Mouse (Mus musculus): ENCODE results near the gene Wdr24.
"Not testable (repeated sequence)": the region's sequence is repeated elsewhere in the genome, so short reads cannot be mapped to it uniquely, and the experiment has no call there.

Wdr24 gene

DNA sequence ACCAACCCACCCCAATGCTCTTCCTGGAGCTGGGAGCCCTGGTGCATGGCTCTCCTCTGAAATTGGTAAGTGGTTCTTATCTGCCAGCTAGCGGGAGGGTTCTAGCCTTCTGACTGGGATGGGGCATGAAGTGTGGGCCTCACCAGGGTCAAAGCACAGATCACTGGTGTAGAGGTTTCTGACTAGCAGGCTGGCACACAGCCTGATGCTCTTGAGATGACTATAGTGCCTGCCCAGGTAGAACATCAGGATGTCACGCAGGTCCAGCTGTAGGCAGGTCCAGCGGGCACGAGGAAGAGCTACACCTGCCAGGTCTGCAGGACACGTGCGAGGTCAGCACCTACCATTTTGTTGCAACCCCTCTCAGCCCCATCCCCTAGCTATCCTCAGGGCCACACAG lies 36.8 kb downstream of the Wdr24 start:
- DNase-seq (ENCODE audit: low read depth, low spot score) = no peak

- peak; percentile 84 for DNase-seq (ENCODE audit: low read depth, low spot score)
Observed at GRCm38 (mm10) chr17:25860832-25861703, 37.6 kb downstream of the Wdr24 start, which contains the start of gene Wdr90. TSS of gene Wdr90 (minus strand) at chr17:25861501.

DNA sequence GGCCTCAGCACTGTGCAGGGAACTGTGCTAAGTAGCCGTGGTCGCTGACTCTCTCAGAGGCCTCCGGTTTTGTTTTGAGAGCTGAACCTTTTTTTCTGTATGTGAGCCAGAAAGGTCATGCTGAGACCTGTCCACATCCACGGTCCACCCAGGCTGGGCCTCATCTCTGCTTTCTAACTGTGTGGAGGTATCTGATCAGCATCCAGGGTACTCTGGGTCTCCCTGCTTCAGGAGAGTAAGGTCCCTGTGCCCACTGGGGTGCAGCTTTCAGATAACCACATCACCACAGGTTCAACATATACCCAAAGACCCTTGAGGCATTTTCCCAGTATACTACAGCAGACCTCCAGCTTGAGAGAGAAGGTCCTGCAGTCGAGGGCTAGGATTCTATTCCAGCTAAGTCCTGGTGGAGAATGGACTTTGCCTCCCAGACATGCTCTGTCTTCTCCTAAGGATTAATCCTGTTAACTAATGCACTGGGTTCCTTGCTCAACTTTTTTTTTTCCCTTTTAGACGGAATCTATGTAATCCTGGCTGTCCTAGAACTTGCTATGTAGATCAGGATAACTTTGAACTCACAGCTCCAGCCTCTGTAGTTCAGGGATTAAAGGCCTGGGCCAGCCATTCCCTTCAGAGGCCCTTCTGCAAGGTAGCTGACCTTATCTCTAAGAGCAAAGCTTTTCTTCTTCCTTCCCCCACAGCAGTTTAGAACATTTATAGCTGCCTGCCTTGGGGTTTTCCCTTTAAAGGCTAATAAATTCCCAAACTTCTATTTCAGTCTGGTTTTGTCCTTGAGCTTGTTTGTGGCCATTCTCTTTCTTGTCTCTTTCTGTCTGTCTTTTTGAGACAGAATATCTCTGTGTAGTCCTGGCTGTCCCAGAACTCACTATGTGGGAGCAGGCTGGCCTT lies 38.5 kb downstream of the Wdr24 start:
- DNase-seq (ENCODE audit: low read depth, low spot score) = no peak

DNA sequence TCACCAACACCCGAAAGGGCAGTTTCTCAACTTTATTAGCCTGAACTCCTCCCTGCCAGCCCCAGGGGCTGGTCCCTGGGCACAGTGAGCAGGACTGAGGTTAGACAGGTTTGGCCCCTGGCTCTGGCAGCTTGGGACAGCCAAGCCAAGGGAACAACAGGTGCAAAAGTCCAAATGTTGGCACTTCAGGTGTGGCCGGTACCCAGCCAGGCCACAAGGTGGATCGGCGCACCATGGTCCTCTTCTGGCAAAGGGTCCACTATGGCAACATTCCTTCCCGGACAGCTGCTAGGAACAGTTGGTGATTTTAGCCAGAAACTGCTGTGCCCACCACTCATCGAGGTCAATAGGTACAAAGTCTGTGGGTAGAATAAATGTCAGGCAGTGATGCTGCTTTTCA lies 40.3 kb downstream of the Wdr24 start:
- no peak for DNase-seq (ENCODE audit: low read depth, low spot score)

DNA sequence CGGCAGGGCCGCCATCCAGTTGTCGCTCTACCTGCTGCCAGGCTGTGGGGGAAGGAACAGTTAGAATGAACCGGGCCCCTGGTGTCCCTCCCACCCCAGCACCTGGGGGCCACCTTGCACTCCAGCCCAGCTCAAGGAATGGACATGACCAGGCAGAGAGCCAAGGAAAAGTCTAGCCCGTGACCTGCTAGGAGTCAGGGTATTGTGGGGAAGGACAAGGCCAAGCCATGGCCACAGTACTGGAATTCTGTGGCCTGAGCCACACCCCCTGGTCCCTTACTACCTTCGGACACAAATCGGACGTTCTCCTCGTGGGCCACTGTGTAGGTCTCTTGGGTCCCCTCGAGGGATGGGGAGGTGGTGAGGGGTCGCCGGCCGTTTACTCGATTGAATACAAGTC lies 40.9 kb downstream of the Wdr24 start:
- DNase-seq (ENCODE audit: low read depth, low spot score) = no peak

DNA sequence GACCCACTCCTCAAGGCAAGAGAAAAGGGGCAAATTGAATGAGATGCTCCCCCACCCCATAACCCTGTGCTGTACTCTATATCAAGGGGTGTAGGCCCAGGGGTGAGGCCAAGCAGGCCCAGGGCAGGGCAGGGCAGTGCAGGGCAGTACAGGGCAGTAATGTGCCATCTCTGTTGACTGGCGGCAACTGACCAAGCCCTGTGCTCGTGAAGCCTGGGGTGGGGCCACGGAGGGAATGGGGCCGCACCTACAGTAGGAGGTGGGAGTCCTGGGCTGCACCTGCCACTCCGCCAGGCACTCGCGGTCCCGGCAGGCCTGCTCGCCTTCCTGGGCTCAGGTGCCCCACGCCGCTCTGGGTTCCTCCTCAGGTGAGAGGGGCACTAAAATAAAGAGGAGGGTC lies 41.9 kb downstream of the Wdr24 start:
- no peak for DNase-seq (ENCODE audit: low read depth, low spot score)

GRCm38 (mm10) chr17:25866172-25866571 lies 42.7 kb downstream of the Wdr24 start:
- DNase-seq (ENCODE audit: low read depth, low spot score) = no peak

DNA sequence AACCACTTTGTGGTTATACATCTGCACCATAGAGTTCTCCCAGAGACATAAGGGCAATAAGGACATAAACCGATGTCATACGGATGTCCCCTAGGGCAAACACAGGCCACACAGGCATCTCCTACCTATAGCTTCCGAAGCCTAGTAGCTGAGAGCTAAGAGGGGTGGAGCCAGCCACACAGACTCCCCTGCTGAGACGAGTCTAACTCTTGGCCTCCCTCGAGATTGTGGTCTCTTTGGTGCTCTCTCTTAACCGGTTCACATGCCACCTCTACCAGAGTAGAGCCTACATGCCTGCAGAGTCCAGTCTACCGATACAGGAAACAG lies 44.0 kb downstream of the Wdr24 start:
- DNase-seq (ENCODE audit: low read depth, low spot score) = no peak

DNA sequence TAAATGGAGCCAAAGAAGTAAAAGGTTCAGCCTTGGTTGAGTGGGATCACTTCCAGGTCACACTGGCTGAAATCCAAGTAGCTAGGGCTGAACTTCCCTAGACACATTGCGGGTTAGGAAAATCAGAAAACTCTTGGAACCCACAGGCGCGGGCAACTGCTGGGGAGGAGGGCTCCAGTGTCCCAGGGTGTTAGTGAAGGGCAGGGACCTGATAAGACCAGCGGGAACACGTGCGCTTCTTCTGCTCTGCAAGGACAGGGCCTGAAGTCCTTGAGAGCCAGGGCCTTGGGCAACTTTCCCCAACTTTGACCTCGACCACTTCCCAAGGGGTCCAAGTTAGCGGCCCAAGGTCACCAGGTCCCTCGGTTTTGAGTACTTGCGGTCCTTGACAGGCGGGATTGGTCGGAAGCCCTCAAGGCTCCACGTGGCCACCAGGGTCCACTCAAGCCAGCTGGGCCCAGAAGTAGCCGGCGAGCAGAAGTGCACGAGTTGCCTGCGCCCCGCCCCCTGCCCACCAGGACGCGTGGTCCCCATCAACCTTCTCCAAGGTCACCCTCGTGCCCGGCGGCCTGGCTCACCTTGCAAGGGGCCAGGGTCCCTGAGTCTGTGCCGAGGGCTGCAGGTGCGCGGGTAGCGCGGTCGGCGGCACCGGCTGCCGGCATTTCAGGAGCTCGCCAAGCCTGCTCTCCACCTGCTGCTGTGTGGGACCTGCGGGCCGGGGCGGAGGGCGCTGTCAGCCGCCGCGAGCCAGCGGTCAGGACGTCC lies 44.6 kb downstream of the Wdr24 start:
- DNase-seq (ENCODE audit: low read depth, low spot score) = no peak

DNA sequence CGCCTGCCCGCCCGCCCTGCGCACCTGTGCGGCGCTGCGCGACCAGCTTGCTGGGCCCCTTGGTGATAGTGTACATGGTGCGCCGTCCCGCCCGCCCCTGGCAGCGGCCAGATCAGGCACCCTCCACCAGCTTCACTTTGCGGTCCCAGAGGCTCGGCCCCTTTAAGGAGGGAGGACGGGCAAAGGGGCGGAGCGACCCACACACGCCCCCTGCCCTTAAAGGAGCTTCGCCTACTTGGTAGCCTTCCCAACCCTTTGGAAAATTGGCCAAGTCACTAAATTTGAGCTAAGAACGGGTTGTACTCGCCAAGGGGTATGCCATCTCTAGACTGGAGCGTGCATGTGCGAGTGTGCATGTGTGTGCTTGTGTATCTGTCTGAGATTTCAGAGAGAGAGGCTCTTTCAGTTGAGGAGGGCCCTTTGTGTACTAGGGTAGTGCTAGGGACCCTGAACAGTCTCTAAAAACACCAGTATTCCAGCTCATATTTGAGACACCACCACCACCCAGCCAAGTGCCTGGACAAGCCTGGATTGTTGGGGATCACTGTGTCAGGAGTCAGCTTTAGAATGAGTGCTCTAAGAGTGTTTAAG lies 45.3 kb downstream of the Wdr24 start, which contains the start of gene Mcrip2:
Gene Mcrip2 (minus strand): TSS at position 164 of the 591 bp plus-strand sequence.
- no peak for DNase-seq (ENCODE audit: low read depth, low spot score)

- DNase-seq (ENCODE audit: low read depth, low spot score) = no peak
Observed at GRCm38 (mm10) chr17:25869498-25869897, 46.1 kb downstream of the Wdr24 start.

- DNase-seq (ENCODE audit: low read depth, low spot score) = no peak
Observed at GRCm38 (mm10) chr17:25869954-25870353, 46.5 kb downstream of the Wdr24 start.

GRCm38 (mm10) chr17:25871566-25871965 lies 48.1 kb downstream of the Wdr24 start:
- not testable (repeated sequence) for DNase-seq (ENCODE audit: low read depth, low spot score)

DNA sequence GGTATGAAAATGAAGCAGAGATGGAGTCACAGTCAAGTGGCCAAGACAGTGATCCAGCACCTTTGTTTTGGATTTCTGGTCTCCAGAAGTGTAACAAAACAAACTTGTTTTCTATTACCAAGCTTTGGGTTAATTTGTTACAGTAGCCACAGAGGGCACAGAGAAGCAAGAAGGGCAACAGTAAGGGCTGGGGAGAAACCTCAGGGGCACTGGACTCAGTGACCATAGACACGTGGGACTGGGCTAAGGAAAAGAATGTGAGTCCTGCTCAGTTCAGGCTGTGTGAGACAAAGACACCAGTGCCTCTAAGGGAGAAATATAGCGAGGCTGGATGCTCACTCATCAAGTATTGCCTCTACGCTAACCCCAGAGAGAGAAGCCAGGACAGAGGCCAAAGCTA lies 49.2 kb downstream of the Wdr24 start:
- DNase-seq (ENCODE audit: low read depth, low spot score) = no peak

DNA sequence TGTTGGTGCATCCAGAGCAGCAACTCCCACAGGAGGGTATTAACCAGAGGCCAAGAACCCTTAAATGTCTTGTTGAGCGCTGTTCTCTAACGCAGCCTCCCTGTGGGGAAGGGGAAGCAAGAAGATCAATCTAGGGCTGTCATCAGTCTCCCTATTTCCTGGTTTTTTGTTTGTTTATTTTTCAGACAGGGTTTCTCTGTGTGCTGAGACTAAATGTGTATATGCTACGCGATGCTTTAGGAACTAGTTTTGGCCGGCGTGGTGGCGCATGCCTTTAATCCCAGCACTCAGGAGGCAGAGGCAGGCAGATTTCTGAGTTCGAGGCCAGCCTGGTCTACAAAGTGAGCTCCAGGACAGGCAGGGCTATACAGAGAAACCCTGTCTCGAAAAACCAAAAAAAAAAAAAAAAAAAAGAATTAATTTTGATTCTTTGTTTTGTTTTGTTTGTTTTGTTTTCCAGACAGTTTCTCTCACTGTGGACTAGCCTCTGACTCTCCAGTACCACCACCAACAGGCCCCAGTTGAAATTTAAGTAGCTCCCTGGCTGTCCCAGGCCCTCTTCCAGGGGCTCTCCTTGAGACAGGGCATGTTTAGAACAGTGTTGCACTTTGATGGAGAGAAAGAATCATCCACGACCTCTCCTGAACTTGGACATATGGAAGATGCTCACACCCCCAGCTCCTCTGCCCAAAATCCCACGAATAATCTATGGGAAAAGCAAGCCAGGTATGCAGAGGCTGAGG lies 50.1 kb downstream of the Wdr24 start:
- no peak for DNase-seq (ENCODE audit: low read depth, low spot score)

DNA sequence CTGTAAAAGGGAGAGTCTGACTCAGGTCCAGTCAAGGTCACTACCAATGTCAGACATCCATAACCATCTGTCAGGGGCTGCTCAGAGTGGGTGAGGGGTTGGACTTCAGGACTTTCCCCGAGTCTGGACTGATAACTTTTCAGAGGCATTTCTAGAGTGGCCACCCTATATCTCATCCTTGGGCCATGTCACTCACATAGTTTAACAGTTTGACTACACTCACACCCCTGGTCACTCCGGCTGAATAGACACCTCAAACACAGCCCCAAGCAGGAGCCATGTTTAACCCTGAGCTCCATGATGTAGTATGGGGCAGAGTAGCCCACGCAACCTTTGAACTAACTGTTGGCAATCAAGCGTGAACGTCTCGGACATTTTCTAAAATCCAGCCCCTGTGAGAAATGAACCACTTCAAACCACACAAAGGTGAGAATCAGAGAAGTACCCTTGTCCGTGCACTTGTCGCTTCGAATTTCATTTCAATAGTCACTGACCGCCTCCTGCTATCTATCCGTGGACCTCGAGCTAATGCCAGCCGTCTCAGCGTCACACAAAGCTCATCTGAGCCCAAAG lies 50.8 kb downstream of the Wdr24 start:
- DNase-seq (ENCODE audit: low read depth, low spot score) = no peak

DNA sequence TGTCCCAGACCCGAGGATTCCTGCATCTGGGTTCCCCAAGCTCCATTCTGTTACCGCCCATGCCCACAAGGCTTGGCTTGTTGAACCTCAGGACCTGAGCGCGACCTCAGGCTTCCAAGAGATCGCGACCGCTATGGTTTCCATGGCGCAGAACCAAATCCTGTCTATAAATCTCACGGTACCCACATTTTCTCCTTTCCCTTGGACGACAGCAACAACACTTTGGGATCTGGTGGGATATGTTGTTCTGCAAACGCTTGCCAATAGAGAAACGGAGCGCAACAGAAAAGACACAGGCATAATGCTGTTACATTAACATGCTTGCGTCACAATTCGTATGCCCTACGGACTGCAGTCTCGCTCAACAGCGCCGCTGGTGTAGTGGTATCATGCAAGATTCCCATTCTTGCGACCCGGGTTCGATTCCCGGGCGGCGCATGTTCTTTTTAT lies 51.3 kb downstream of the Wdr24 start, which contains the start of gene Mettl26:
Gene Mettl26 (plus strand): TSS at position 354 of the 450 bp plus-strand sequence.
- DNase-seq (ENCODE audit: low read depth, low spot score) = peak; percentile 79

DNA sequence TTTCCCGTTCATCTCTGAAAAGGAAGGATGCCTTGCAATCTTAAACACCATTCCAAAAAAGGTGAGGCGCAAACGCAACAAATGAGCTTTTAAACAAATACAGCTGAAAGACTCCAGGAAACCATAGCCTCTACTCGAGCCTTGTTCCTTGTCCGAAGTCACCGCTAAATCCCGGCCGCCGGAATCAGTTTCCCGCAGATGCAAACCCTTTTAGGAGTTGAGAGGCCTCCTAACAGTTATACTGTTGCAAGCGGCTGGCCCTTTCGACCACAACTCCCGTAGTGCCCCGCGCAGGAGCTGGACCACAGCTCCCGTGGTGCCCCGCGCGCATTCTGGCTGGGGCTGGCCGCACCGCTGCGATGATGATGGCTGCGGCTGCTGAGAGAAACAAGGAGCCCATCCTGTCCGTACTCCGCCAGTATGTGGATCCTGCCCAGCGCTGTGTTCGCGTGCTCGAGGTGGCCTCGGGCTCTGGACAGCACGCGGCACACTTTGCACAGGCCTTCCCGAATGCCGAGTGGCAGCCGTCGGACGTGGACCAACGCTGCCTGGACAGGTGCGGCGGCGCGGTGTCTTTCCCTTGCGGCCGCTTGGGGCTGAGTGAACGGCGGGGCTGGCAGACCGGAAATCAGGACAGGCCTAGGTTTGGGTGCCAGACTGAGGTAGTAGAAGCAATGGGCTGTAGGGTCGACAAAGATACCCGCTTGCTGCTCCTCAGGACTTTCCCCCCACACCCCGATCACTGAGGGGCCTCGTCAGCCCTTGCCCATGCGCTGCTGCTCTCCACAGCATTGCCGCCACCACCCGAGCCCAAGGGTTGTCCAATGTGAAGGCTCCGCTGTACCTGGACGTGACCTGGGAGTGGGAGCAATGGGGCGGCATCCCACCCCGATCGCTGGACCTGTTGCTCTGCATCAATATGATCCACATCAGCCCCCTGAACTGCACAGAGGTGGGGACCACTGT lies 52.0 kb downstream of the Wdr24 start:
- DNase-seq (ENCODE audit: low read depth, low spot score) = peak; percentile 69

DNA sequence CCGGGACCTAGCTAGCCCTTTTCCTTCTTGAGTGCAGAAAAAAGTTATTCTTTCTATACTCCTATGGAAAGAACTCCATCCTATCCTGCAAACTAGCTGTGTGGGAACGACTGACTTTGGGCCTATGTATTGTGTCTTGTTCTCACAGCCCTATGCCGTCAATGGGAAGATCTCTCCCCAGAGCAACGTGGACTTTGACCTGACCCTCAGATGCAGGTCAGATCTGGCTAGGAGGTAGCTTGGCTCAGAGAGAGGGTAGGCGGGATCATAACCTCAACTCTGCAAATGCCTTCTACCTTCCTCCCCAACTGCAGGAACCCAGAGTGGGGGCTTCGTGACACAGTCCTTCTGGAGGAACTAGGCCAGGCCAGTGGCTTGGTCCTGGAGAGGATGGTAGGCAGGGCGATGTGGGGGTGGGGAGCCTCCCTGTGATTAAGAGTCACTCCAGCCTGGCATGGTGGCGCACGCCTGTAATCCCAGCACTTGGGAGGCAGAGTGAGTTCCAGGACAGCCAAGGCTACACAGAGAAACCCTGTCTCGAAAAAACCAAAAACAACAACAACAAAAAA lies 53.0 kb downstream of the Wdr24 start:
- no peak for DNase-seq (ENCODE audit: low read depth, low spot score)

Data from retina, adult 2 months (tissue).